Mouse (Mus musculus): ENCODE data around the gene Fat1.
A peak's percentile ranks its signal among the peaks of the same experiment; 100 is the strongest.

The Fat1 gene

DNA sequence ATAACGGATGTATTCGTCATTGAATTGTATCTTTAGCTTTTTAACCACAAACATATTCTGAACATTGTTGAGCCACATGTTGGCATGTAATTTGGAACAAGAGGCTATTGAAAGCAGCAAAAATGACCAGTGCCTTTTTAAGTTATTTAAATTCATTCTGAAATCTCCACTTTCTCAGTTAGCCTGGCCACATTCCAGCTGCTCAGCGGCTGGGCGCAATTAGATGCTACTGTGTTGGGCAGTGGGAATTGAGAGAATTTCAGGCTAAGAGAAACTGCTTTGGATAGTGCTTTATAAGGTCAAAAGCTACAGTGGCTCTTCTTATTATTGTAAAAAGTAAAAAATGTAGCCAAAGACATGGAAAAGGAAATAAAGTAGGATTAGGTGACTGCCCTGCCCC, 67.4 kb downstream of the Fat1 start:
- DNase-seq (ENCODE audit: low spot score in 2 of 2) = no peak

DNA sequence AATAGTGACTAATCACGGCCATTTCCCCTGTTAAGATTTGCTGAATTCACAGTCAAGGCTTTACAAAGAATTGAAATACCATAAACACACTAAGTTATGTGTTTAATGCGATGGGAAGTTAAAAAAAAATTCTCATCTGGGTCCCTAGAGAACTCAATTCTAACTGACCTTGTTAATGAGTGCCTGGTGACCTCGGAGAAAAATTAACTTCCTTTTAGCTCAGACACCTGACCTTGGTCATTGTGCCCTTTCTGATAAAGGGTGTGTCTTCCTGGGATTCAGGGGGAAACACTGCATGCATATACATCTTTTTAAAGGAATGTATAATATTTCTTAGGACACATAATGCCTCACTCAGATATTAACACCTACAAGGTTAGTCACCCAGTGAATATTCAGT, 68.8 kb downstream of the Fat1 start:
- DNase-seq (ENCODE audit: low spot score in 2 of 2) = no peak

DNA sequence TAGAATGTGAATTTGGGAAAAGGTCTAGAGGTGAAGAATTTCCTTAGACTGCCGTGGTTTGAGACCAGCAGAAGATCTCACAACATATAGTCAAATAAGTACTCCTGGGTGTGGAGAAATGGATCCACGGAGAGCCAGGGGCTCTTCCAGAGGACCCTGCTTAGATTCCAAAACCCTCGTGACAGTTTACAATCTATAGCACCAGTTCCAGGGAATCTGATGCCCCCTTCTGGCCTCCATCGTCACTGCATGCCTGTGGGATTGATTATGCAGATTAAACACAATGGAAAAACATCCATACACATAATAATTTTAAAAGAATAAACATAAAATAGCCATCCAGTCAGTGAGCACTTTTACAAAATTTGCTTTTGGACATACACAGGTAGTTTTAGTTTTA, 75.4 kb downstream of the Fat1 start:
- peak in 1 of 2 experiments; percentile 73 for DNase-seq (ENCODE audit: low spot score in 2 of 2)

DNA sequence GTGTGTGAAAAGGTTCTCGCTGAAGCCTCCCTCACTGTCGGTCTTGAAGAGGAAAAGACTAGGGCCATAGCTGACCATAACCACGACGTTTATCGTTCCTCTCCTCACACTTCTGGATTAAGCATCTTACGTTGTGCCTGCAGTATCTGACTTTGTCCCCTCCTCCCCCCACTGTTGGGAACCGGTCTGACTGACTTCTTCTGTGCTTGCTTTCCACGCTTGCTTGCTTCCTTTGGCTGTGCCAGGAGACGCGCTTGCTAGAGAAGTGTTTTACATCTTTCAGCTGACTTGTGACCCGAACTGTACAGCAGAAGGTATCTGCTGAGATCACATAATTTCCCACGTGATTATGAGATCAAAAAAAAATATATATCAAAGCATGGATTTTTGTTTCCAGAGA, 76.5 kb downstream of the Fat1 start:
- no peak for DNase-seq (ENCODE audit: low spot score in 2 of 2)

DNA sequence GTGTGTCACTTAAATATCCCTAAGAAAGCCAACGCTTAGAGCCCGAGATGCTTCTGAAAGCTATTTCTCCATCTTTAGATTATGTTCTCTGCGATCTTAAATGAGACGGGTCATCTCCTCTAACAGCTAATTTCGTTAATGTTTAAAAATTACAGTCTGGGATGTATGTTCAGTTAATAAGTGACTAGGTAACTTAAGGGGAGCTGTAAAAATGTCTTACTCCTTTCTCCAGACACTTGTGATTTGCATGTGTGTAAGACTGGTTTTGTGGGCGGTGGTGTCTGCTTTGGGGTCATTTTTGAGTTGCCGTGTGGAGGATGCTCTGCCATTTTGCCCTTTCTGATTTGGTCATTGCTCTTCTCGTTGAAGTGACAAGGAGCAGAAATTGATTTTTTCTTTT, 78.6 kb downstream of the Fat1 start:
- DNase-seq (ENCODE audit: low spot score in 2 of 2) = no peak

DNA sequence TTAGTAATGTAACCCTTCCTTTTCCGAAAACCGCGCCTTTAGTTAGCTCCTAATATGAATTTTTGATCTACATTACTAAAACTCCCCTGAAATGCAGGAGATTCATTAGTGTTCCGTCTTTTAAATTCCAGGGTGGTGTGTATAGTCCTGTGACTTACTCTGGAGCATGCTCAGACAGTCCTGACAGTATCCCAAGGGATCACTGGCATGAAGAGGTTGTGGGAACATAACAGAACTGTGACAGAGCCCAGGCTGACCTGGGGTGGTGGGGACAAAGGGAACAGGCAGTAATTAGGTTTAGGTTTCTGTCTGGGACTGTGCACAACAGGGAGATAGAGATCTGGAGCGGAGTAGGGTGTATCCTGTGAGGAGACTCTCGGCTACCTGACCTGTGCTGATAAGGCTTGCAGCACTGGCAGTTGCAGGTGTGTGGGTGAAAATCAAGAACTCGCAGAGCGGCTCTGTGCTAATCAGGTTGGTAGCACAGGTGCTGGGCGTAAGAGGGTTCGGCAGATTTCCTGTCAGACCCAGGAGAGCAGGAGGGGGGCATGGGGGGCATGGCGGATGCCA, 79.3 kb downstream of the Fat1 start:
- DNase-seq (ENCODE audit: low spot score in 2 of 2) = no peak

DNA sequence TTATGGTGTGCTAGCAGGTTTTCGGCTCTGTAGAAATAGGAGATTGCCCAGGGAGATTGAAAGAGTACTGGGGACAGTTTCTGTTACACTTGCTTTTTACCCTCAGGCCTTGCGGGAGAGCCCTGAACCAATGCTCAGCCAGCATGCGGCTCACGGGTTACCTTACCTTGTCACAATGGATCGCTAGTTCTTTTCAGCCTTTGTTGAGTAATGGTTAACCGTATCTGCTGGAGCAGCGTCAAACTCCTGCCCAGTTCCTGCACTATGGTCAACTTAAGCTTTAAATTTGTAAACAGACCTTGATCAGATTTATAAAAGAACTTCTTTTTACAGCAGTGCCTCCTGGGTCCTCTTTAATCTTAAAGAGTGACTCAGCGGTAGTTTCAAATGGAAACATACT, 80.6 kb downstream of the Fat1 start:
- DNase-seq (ENCODE audit: low spot score in 2 of 2) = no peak

DNA sequence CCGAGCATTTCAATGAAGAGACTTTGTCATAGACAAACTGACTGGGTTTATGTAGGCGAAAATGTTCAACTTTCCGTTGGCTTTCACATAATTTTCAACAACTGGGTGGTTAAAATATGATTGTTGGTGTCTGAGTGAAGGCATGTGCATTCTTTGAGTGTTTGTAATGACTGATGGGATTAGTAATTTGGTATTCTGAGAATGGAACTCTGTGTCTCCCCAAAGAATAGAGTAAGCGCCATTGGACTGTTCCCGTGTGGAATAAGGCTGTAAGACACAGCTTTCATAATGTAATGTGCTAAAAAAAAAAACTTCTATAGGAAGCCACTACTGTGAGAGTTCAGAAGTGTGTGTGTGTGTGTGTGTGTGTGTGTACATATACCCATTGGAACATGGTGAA, 84.0 kb downstream of the Fat1 start:
- DNase-seq (ENCODE audit: low spot score in 2 of 2) = no peak

DNA sequence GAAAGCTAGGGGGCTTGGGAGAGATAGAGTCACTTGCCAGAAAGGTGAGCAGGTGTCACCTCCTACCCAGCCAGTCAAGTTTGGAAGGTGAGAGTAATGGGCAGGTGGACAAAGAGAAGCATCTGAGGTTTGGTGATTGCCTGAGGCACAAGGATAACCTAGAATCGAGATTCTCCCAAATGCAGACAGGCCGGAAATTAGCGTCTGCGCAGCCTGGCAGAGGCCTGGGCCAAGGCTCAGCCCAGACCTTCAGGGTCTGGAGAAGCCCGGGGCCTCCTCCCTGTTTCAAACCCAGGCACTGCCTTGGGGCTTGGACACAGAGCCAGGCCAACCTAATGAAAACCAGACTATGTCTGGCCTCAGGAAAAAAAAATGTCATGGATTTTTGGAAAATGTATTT, 85.9 kb downstream of the Fat1 start:
- no peak for DNase-seq (ENCODE audit: low spot score in 2 of 2)

DNA sequence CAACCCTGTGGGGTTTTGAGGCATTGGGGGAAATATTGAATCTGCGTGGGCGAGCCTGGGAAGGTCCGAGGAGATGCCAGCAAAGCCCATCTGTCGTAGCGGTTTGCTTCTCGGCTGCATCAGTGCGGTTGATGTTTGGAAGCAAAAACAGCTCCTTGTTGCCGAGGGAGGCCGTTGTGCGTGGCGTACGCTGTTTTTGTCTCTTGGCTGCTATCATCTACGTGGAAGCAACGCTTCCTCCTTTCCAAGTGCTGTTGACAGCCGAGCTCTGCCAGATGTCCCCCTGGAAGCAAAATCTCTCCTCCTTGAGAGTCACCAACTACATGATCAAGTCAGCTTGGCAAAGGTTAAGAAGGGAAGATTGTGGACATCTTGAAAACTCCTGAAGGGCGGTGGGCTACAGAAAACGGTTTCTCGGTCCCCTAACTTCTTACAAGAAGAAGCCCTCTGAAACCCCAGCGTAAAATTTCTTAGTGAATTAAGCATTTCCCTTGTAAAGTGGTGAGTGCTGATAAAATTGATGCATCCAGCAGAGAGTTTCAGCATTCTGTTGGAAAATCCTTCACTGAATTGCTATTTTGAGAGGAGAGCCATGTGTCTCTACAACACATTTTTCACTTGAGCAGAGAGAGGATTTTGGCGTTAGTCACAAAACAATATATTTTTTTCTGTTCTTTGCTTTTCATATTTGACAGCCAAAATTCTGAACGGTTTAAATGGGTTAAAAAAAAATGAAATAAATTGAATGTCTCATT, 86.8 kb downstream of the Fat1 start:
- peak; percentile 45 to 77 for DNase-seq (ENCODE audit: low spot score in 2 of 2)

DNA sequence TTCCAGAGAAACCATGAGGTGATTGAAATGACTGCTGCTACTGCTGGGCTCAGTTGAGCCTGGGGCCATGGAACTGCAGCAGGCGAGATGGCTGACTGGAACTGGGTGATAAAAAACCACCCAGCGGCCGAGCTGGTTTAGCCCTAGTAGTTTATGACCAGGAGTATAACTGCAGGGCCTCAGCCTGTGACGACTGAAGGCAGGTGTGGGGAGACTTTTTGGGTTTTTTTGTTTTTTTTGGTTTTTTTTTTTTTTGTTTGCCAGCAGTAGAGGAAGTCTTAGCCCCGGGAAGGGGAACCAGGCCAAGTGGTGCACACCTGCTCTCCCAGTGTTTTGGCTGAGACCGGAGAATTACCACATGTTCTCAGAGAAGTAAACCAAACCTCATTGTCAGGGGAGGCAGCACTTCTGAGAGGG, 92.8 kb downstream of the Fat1 start:
- DNase-seq (ENCODE audit: low spot score in 2 of 2) = no peak

DNA sequence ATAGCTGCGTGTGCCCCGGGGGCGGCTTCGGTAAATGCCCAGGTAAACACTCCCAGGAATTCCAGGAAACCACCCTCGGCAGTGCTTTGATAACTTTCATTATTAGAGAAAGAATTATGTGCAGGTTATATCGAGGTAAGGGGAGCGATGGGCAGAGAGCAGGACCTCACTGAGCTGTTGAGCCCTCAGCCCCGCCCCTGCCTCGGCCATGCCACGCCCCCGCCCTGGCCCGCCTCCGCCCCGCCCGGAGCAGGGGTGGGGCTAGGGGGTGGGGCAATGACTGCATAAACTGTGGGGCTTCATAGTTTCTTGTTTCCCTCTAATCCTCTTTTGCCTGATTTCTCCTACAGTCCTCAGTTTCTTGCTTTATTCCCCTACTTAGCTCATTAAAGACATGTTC, 103.1 kb downstream of the Fat1 start:
- no peak for DNase-seq (ENCODE audit: low spot score in 2 of 2)

DNA sequence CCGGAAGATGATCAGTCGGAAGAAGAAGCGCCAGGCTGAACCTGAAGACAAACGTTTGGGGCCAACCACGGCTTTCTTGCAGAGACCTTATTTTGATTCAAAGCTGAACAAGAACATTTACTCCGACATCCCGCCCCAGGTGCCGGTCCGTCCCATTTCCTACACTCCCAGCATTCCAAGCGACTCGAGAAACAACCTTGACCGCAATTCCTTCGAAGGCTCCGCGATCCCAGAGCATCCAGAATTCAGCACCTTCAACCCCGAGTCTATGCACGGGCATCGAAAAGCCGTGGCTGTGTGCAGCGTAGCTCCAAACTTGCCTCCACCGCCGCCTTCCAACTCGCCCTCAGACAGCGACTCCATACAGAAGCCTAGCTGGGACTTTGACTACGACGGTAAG, 108.9 kb downstream of the Fat1 start:
- no peak for DNase-seq (ENCODE audit: low spot score in 2 of 2)

DNA sequence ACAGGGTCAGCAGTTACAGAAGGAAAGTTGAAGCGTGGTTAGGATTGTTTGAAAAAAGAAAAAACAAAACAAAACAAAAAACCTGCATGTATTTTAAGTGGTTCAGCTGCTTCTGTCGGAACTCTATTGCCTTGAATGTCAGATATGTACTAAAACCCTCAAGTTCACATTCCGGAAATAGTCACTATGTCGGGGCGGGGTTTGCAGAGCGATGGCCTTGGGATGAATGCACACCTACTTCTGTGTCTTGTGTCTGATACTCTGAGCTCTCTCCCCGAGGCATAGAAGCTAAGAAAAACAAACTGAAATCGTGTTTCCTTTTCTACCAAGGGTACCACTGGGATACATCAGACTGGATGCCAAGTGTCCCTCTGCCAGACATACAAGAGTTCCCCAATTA, 115.2 kb downstream of the Fat1 start:
- no peak for DNase-seq (ENCODE audit: low spot score in 2 of 2)

DNA sequence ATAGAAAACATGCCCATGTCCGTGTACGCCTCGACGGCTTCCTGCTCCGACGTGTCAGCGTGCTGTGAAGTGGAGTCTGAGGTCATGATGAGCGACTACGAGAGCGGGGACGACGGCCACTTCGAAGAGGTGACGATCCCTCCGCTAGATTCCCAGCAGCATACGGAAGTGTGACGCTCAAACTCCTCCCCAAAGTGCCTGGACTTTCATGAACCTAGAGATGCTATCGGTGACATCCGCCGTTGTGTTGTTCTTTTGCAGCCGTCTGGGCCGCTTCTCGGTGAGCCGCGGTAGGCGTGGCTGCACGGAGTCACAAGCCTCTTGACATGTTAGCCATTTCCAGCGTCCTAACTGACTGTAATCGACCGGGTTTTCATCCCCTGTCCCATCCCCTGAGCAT, 116.0 kb downstream of the Fat1 start:
- no peak for DNase-seq (ENCODE audit: low spot score in 2 of 2)

DNA sequence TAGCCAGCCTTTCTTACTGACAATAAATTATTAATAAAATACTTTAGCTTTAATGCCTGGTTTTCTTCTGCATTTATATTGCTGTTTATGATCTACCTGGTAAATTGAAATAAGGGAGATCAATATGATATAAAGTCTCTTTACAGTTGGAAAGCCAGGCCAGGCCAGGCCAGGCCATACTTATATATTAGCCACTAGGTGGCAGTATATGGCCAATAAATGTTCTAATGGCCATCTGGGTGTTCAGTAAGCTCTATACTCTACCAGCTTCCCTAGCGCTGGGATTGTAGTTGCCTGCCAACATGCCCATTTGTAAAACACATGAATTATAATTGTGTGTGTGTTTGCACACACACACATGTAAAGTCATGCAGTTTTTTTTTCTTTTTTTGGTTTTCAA, 117.0 kb downstream of the Fat1 start:
- DNase-seq (ENCODE audit: low spot score in 2 of 2) = no peak

DNA sequence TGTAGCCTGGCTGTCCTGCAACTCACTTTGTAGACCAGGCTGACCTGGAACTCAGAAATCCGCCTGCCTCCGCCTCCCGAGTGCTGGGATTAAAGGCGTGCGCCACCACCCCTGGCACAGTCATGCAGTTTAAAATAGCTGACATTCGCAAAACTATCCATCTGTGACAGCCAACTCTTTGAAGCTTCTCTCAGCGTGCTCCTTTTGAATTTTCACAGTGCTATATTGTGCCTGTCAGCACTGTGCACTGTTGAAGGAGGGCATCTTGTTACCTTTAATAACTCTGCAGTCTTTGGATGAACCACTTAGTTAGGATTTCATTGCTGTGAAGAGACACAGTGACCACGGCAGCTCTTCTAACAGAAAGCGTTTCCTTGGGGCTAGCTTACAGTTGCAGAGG, 117.4 kb downstream of the Fat1 start:
- DNase-seq (ENCODE audit: low spot score in 2 of 2) = no peak

DNA sequence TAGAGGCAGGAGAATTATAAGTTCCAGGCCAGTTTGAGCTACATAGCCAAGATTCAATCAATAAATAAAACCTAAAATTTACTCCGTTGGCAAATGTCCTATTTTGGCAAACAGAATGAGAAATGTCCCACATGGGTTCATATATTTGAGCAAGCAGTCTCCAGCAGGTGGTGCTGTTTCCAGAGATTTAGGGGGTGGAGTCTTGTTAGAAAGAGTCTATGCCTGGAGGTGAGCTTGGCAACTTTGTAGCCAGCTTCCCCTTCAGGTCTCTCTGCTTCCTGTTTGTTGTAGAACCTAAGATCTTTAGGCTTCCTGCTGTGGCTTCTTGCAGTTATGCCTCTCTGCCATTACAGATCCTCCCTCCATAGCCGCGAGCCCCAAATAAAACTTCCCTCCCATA, 120.3 kb downstream of the Fat1 start:
- DNase-seq (ENCODE audit: low spot score in 2 of 2) = no peak

DNA sequence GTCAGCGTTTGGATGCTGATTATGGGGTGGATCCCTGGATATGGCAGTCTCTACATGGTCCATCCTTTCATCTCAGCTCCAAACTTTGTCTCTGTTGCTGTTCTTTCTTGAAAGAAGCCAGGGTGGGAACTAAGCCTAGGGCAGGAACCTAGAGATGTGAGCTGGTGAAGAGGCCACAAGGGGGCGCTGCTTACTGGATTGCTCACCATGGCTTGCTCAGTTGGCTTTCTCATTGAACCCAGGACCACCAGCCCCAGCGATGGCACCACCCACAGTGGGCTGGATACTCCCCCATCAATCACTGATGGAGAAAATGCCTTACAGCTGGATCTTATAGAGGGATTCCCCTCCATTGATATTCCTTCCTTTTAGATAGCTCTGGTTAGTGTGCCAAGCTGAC, 121.6 kb downstream of the Fat1 start:
- no peak for DNase-seq (ENCODE audit: low spot score in 2 of 2)

DNA sequence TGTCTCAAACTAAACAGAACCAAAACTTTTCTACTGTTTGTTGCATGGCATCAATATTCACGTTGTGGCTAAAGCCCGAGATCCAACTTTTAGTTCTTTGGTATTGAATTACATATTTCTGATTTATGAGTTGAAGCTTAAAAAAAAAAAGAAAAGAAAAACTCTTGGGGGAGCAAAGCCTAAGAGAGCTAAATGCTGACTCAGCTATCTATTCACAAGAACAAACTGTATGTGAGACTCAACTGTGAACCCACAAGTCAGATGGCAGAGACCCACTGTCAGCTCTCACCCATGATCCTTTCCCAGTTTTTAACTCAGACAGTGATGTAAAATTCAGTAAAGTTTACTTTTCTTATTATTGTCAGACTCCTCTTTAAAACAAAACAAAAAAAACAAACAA, 124.8 kb downstream of the Fat1 start:
- no peak for DNase-seq (ENCODE audit: low spot score in 2 of 2)

DNA sequence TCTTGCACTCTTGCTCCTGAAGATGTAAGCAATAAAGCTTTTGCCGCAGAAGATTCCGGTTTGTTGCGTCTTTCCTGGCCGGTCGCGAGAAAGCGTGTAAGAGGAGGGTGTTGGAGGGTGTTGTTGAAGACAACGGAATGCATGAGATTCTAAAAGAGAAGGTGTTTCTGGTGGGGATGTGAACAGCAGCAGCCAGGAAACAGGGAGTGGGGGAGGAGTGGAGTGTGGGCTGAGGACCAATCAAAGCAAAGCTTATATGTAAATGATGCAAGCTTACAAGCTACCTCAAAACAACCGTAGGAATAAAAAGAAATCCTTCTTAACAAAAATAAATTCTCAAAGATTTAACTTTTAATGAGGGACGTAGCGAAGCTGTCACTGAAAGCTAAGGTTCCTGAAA, 127.1 kb downstream of the Fat1 start:
- DNase-seq (ENCODE audit: low spot score in 2 of 2) = no peak

DNA sequence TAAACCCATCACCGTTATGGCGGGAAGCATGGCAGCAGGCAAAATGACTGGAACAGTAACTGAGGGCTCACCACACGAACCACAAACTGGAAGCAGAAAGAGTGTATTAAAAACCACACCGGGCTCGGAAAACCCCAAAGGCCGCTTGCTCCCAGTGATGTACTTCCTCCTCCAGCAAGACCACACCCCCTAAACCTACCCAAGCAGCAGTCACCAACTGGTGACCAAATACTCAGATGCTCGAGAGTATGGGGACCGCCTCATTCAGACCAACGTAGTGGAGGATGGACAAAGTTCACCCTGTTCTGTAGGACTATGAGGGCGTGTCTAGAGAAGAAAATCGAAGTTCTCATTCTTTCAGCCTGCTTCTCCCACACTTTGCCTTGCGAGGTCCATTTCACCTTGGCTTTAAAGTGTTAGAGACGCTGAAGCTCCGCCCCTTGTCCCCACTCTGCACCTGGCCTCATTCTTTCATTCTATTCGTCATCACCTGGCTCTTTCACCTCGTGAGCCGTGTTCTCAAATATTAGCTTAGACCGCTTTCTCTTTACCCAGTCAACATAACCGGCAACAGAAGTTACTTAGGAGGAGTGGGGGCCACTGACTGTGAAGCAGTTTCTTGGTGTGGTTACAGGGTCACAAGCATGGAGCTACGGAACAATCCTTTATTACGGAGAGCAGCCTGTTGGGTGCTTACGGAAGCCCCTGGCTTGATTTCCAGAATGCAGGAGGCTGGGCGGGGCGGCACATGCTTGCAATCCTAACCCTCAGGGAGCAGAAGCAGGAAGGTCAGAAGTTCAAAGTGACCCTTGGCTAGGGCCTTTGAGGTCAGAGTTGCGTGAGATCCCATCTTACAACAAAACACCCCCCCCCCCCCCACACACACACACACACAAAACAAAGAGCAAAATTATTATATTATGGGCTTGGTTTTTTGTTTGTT, 128.0 kb downstream of the Fat1 start:
- no peak for DNase-seq (ENCODE audit: low spot score in 2 of 2)
